In genomic region chr2:164733259-164733658, GRCm38 (mm10) we compare ENCODE assay signal across 26 mouse cellular contexts. TPM values are rescaled to one million over a fixed set of nuclear protein-coding genes. Genes with fewer than 3 reads are reported as not detected.
A peak's percentile ranks its signal among the peaks of the same experiment; 100 is the strongest.
DNase-seq lines count a peak whose midpoint lies in the region; ATAC-seq and TF ChIP-seq lines count a peak whose summit lies in the region.
"Had no signal": no experiment of that assay in that cellular context is flagged by ENCODE, and none has a peak within 500 bp of the region (broad histone marks: within the 10 kb centered on the region; RNA-seq: fewer than 3 reads in every experiment).

No protein-coding gene starts in this region.

- TF ChIP-seq EP300 in stomach, postnatal 0 days (optimal IDR thresholded peaks at IDR 0.05) = no peak

- WGBS in lung, embryonic 14.5 days = 54% methylated on average over 2 of the region's 2 CpGs
- 51% methylated on average over 2 of the region's 2 CpGs for WGBS in lung, embryonic 16.5 days
- WGBS in stomach, embryonic 14.5 days = 55% methylated on average over 2 of the region's 2 CpGs
- WGBS in stomach, postnatal 0 days = 44% methylated on average over 2 of the region's 2 CpGs

- no peaks in the 10 kb centered on the region for H3K9me3 ChIP-seq in lung, embryonic 14.5 days (ENCODE audit: low read depth, low read length)
- no peaks in the 10 kb centered on the region for H3K9me3 ChIP-seq in lung, embryonic 16.5 days (ENCODE audit: control insufficient read depth, low read length)
- no peaks in the 10 kb centered on the region for H3K9me3 ChIP-seq in stomach, embryonic 14.5 days (ENCODE audit: control insufficient read depth, low read depth, low read length)
- H3K9me3 ChIP-seq in stomach, postnatal 0 days (ENCODE audit: control insufficient read depth, low read length) = no peaks in the 10 kb centered on the region
- H3K9me3 ChIP-seq: embryonic facial prominence, embryonic 13.5 days; embryonic facial prominence, embryonic 15.5 days; forebrain, embryonic 10.5 days; forebrain, embryonic 12.5 days had no signal

- TF ChIP-seq CTCF in lung, embryonic 14.5 days (IDR thresholded peaks at IDR 0.05; ENCODE audit: low read depth) = no peak
- TF ChIP-seq CTCF in stomach, postnatal 0 days (IDR thresholded peaks at IDR 0.05; ENCODE audit: low read depth) = no peak

- H3K36me3 ChIP-seq in lung, embryonic 14.5 days (ENCODE audit: insufficient read depth) = no peaks in the 10 kb centered on the region
- H3K36me3 ChIP-seq in lung, embryonic 16.5 days (ENCODE audit: control insufficient read depth, insufficient read depth, low read length) = no peaks in the 10 kb centered on the region
- no peaks in the 10 kb centered on the region for H3K36me3 ChIP-seq in stomach, embryonic 14.5 days (ENCODE audit: control insufficient read depth, insufficient read depth, low read length)
- H3K36me3 ChIP-seq in stomach, postnatal 0 days (ENCODE audit: control insufficient read depth, insufficient read depth, low read length) = no peaks in the 10 kb centered on the region
- H3K36me3 ChIP-seq: embryonic facial prominence, embryonic 13.5 days; embryonic facial prominence, embryonic 15.5 days; forebrain, embryonic 10.5 days; forebrain, embryonic 12.5 days had no signal

- no peak overlapping the region for H3K4me3 ChIP-seq in lung, embryonic 14.5 days (ENCODE audit: low read depth, low read length)
- no peak overlapping the region for H3K4me3 ChIP-seq in lung, embryonic 16.5 days (ENCODE audit: low read length)
- H3K4me3 ChIP-seq in stomach, embryonic 14.5 days (ENCODE audit: low read depth, low read length) = no peak overlapping the region
- H3K4me3 ChIP-seq in stomach, postnatal 0 days (ENCODE audit: low read depth, low read length) = no peak overlapping the region
- H3K4me3 ChIP-seq: embryonic facial prominence, embryonic 13.5 days; embryonic facial prominence, embryonic 15.5 days; erythroblast, embryonic 14.5 days; forebrain, embryonic 10.5 days; forebrain, embryonic 12.5 days had no signal

- no peaks in the 10 kb centered on the region for H3K27me3 ChIP-seq in lung, embryonic 14.5 days (ENCODE audit: insufficient read depth, low read length)
- H3K27me3 ChIP-seq in lung, embryonic 16.5 days (ENCODE audit: control insufficient read depth, insufficient read depth, low read depth, low read length) = no peaks in the 10 kb centered on the region
- no peaks in the 10 kb centered on the region for H3K27me3 ChIP-seq in stomach, embryonic 14.5 days (ENCODE audit: control insufficient read depth, insufficient read depth, low read length)
- no peaks in the 10 kb centered on the region for H3K27me3 ChIP-seq in stomach, postnatal 0 days (ENCODE audit: control insufficient read depth, insufficient read depth, low read length)
- H3K27me3 ChIP-seq: embryonic facial prominence, embryonic 13.5 days; embryonic facial prominence, embryonic 15.5 days; forebrain, embryonic 12.5 days had no signal

- H3K4me1 ChIP-seq in lung, embryonic 14.5 days (ENCODE audit: insufficient read depth) = peaks cover 12% of the 10 kb centered on the region; the same call in 1 of the 2 replicates
- peaks cover 4% of the 10 kb centered on the region; the same call in 1 of the 2 replicates for H3K4me1 ChIP-seq in lung, embryonic 16.5 days (replicated peaks; ENCODE audit: control insufficient read depth, insufficient read depth, low read length)
- H3K4me1 ChIP-seq in stomach, embryonic 14.5 days (ENCODE audit: control insufficient read depth, insufficient read depth, low read length) = no peaks in the 10 kb centered on the region
- no peaks in the 10 kb centered on the region for H3K4me1 ChIP-seq in stomach, postnatal 0 days (replicated peaks; ENCODE audit: control insufficient read depth, insufficient read depth)
- H3K4me1 ChIP-seq: embryonic facial prominence, embryonic 13.5 days; embryonic facial prominence, embryonic 15.5 days; forebrain, embryonic 12.5 days had no signal

- ATAC-seq in lung, embryonic 14.5 days (ENCODE audit: insufficient read depth) = peak; percentile 65
- peak; percentile 78 for ATAC-seq in lung, embryonic 16.5 days (ENCODE audit: low read depth)
- 0 out of 2 replicates have a peak, but pooled peaks have one; percentile 28 for ATAC-seq in stomach, embryonic 14.5 days (ENCODE audit: insufficient number of reproducible peaks, insufficient read depth, low FRiP score, low read depth)
- no peak for ATAC-seq in stomach, postnatal 0 days (ENCODE audit: low FRiP score, low TSS enrichment)
- ATAC-seq: forebrain, embryonic 14.5 days had no signal

- peak overlapping the region; percentile 80; the same call in 1 of the 2 replicates for H3K27ac ChIP-seq in lung, embryonic 14.5 days (ENCODE audit: low read depth)
- peak overlapping the region; percentile 80 for H3K27ac ChIP-seq in lung, embryonic 16.5 days (ENCODE audit: low read length)
- H3K27ac ChIP-seq in stomach, embryonic 14.5 days (ENCODE audit: low read length) = no peak overlapping the region
- H3K27ac ChIP-seq in stomach, postnatal 0 days (replicated peaks) = no peak overlapping the region
- H3K27ac ChIP-seq: embryonic facial prominence, embryonic 13.5 days; embryonic facial prominence, embryonic 15.5 days; forebrain, embryonic 10.5 days; forebrain, embryonic 12.5 days had no signal

- peak; percentile 44 for DNase-seq in lung, embryonic 14.5 days
- DNase-seq in lung, adult 18-20 months = no peak
- no peak for DNase-seq in lung, postnatal 25 days (ENCODE audit: low spot score)
- DNase-seq in stomach, postnatal 0 days (ENCODE audit: low spot score) = no peak
- no peak for DNase-seq in kidney, adult 11 months
- DNase-seq: adrenal gland, adult 2 months; adrenal gland, postnatal 10 days; adrenal gland, postnatal 25 days; cerebellum, adult 11 months; cerebellum, adult 18-20 months; cerebellum, adult 8-10 months; cerebellum, adult 9-11 months; cerebellum, postnatal 14 days; cerebellum, postnatal 36 days; embryo, embryonic 11 days had no signal

- no peak overlapping the region for H3K4me2 ChIP-seq in lung, embryonic 14.5 days
- no peak overlapping the region for H3K4me2 ChIP-seq in lung, embryonic 16.5 days (ENCODE audit: low read depth, low read length)
- H3K4me2 ChIP-seq in stomach, embryonic 14.5 days (replicated peaks; ENCODE audit: low read depth, low read length) = no peak overlapping the region
- H3K4me2 ChIP-seq in stomach, postnatal 0 days (replicated peaks; ENCODE audit: low read depth) = no peak overlapping the region
- H3K4me2 ChIP-seq: embryonic facial prominence, embryonic 13.5 days; embryonic facial prominence, embryonic 15.5 days; forebrain, embryonic 12.5 days had no signal

- no peak overlapping the region for H3K9ac ChIP-seq in lung, embryonic 14.5 days
- H3K9ac ChIP-seq in lung, embryonic 16.5 days (ENCODE audit: low read length) = no peak overlapping the region
- H3K9ac ChIP-seq in stomach, embryonic 14.5 days (replicated peaks; ENCODE audit: low read depth, low read length) = no peak overlapping the region
- H3K9ac ChIP-seq in stomach, postnatal 0 days (ENCODE audit: low read length) = no peak overlapping the region
- H3K9ac ChIP-seq: embryonic facial prominence, embryonic 13.5 days; embryonic facial prominence, embryonic 15.5 days; forebrain, embryonic 12.5 days had no signal

RNA-seq across cellular contexts. Expression of gene Wfdc3, which starts 12.5 kb away (rescaled TPM):
- polyA plus RNA-seq in lung, embryonic 14.5 days (2014; fragmentation: Nextera tagmentation; extraction: Ambion mirVana) = 1.3 and 1.4 TPM in 2 replicates
- 2.0 and 2.9 TPM in 2 replicates for polyA plus RNA-seq in lung, embryonic 16.5 days (2015; fragmentation: Nextera tagmentation; extraction: Ambion mirVana)
- 0.78 and 0.95 TPM in 2 replicates for polyA plus RNA-seq in stomach, embryonic 14.5 days (2014; fragmentation: Nextera tagmentation; extraction: Ambion mirVana)
- 1.4 TPM in 2 replicates for polyA plus RNA-seq in stomach, postnatal 0 days (2015; fragmentation: Nextera tagmentation; extraction: Ambion mirVana)

RNA-seq across cellular contexts. Expression of gene Dnttip1, which starts 12.5 kb away (rescaled TPM):
- 74.7 and 77.6 TPM in 2 replicates for polyA plus RNA-seq in lung, embryonic 14.5 days (2014; fragmentation: Nextera tagmentation; extraction: Ambion mirVana)
- 61.3 and 71.9 TPM in 2 replicates for polyA plus RNA-seq in lung, embryonic 16.5 days (2015; fragmentation: Nextera tagmentation; extraction: Ambion mirVana)
- polyA plus RNA-seq in stomach, embryonic 14.5 days (2014; fragmentation: Nextera tagmentation; extraction: Ambion mirVana) = 64.0 and 69.8 TPM in 2 replicates
- polyA plus RNA-seq in stomach, postnatal 0 days (2015; fragmentation: Nextera tagmentation; extraction: Ambion mirVana) = 38.0 and 39.1 TPM in 2 replicates

RNA-seq across cellular contexts. Expression of gene Spint5, which starts 18.2 kb away (rescaled TPM):
- not detected in 2 replicates for polyA plus RNA-seq in lung, embryonic 14.5 days (2014; fragmentation: Nextera tagmentation; extraction: Ambion mirVana)
- not detected in 2 replicates for polyA plus RNA-seq in lung, embryonic 16.5 days (2015; fragmentation: Nextera tagmentation; extraction: Ambion mirVana)
- polyA plus RNA-seq in stomach, embryonic 14.5 days (2014; fragmentation: Nextera tagmentation; extraction: Ambion mirVana) = not detected in 2 replicates
- polyA plus RNA-seq in stomach, postnatal 0 days (2015; fragmentation: Nextera tagmentation; extraction: Ambion mirVana) = not detected in 2 replicates
- polyA plus RNA-seq: adrenal gland, adult 2 months; brain, embryonic 14.5 days; C2C12; embryonic facial prominence, embryonic 11.5 days; embryonic facial prominence, embryonic 13.5 days; embryonic facial prominence, embryonic 15.5 days; erythroblast, embryonic 14.5 days; forebrain, embryonic 10.5 days; forebrain, embryonic 12.5 days; forebrain, embryonic 14.5 days had no signal

RNA-seq across cellular contexts. Expression of gene Spint4, which starts 35.0 kb away (rescaled TPM):
- polyA plus RNA-seq in lung, embryonic 14.5 days (2014; fragmentation: Nextera tagmentation; extraction: Ambion mirVana) = not detected in 2 replicates
- polyA plus RNA-seq in lung, embryonic 16.5 days (2015; fragmentation: Nextera tagmentation; extraction: Ambion mirVana) = not detected in 2 replicates
- polyA plus RNA-seq in stomach, embryonic 14.5 days (2014; fragmentation: Nextera tagmentation; extraction: Ambion mirVana) = not detected in 2 replicates
- polyA plus RNA-seq in stomach, postnatal 0 days (2015; fragmentation: Nextera tagmentation; extraction: Ambion mirVana) = not detected in 2 replicates
- polyA plus RNA-seq: adrenal gland, adult 2 months; brain, embryonic 14.5 days; C2C12; embryonic facial prominence, embryonic 11.5 days; embryonic facial prominence, embryonic 13.5 days; embryonic facial prominence, embryonic 15.5 days; erythroblast, embryonic 14.5 days; forebrain, embryonic 10.5 days; forebrain, embryonic 12.5 days; forebrain, embryonic 14.5 days had no signal

RNA-seq across cellular contexts. Expression of gene Ube2c, which starts 36.4 kb away (rescaled TPM):
- 586 and 619 TPM in 2 replicates for polyA plus RNA-seq in lung, embryonic 14.5 days (2014; fragmentation: Nextera tagmentation; extraction: Ambion mirVana)
- 494 and 533 TPM in 2 replicates for polyA plus RNA-seq in lung, embryonic 16.5 days (2015; fragmentation: Nextera tagmentation; extraction: Ambion mirVana)
- 396 and 433 TPM in 2 replicates for polyA plus RNA-seq in stomach, embryonic 14.5 days (2014; fragmentation: Nextera tagmentation; extraction: Ambion mirVana)
- 74.1 and 104 TPM in 2 replicates for polyA plus RNA-seq in stomach, postnatal 0 days (2015; fragmentation: Nextera tagmentation; extraction: Ambion mirVana)

Comparison
In these comparisons a context has a peak if more than half of its experiments do, and no peak if none do; other contexts are left out.
1. H3K27ac ChIP-seq: peak in lung, embryonic 14.5 days (single experiment) and lung, embryonic 16.5 days (single experiment); none in stomach, embryonic 14.5 days (single experiment) and stomach, postnatal 0 days (single experiment).